Mouse (Mus musculus) cerebral cortex, adult 2 months (tissue): Measurements from ENCODE around the gene Gm9817.

Experiments used
- WGBS: fragments of 180-500 bp; shearing (Covaris S2); methylation state at CpG from one replicate; pipeline ENCODE4 v1.1.7; 2018; 5-methylcytosine and 5-hydroxymethylcytosine counted together

Gm9817 gene

DNA sequence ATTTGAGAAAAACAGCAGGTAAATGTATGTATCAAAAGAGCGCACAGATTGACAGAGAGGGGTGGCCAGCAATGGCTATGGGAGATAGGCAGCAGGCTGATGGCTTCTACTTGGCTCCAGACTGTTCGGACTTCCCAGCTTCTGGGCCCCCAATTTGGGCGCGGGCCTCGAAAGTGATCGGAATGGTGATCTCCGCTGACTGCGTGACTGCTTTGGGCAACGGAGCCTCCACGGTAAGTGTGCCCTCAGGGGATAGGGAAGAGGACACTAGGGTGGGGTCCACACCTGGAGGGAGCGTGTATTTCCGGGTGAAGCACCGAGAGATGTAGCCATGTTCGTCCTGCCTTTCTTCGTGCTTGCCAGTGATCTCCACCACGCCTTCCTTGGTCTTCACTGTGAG lies at the start of gene Gm9817:
Gene Gm9817 (plus strand): TSS at position 301 of the 400 bp plus-strand sequence.
- 68% methylated on average over 16 of the region's 16 CpGs for WGBS

GRCm38 (mm10) chr13:45029791-45030190 lies 48.7 kb upstream of the Gm9817 start:
- WGBS, result 72% methylated on average over 1 of the region's 1 CpGs

DNA sequence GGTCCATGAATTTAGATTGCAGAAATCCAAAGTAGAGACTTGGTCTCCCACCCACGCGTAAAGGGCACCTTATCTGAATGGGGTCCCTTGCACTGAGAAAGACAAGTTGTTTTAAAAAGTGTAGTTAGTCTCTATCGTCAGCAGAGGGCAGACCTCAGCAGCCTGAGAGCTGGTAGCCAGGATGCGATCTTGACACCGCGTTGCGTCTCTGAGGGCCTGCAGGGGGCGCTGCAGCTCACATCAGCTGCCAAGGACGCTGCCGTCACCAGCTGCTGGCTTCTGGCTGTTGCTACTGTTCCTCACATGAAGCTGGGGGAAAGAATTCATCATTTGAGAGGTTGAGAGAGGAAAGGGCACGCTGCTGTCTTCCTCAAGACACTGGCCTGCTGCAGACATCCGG lies 47.7 kb upstream of the Gm9817 start:
- 5% methylated on average over 12 of the region's 12 CpGs for WGBS

DNA sequence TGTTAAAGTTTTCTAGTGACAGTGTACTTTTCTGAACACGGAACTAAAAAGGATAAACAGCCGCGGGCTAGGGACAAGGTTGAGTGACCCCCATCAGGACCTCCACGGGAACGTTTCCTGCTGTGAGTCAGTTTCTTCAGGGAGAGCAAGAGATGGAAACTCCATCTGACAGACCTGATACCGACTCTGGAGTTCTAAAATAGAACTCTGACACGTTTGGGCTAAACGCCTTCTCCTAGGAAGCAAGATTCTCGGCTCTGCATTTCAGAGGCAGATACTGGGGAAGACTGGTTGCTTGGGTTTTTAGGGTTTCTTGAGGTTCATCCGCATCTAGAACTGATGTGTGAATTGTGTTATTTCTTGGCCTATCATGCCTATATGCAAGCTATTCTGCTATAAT lies 47.2 kb upstream of the Gm9817 start:
- WGBS, result 36% methylated on average over 10 of the region's 10 CpGs

DNA sequence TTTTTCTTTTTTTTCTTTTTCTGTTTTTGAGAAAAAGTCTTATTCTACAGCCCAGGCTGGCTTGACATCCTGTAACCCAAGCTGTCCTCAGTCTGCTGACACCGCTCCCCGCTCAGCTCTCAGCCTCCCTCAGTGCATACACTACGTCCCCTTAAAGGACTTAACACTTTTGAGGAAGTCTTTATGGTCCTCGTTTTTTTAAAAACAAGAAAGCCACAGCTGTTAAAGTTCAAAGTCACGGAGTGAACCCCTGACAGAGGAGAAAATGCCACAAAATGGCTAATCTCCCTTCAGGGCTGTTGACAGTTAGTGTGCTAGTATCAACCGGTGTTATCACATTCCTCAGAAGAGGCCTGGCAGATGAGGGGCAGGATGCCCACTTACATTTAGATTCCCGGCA lies 46.7 kb upstream of the Gm9817 start:
- WGBS, result 82% methylated on average over 7 of the region's 7 CpGs

- 94% methylated on average over 4 of the region's 4 CpGs for WGBS
Observed at GRCm38 (mm10) chr13:45032484-45032883, 46.0 kb upstream of the Gm9817 start.

GRCm38 (mm10) chr13:45033360-45033759 lies 45.1 kb upstream of the Gm9817 start:
- 89% methylated on average over 10 of the region's 10 CpGs for WGBS

GRCm38 (mm10) chr13:45034759-45035158 lies 43.7 kb upstream of the Gm9817 start:
- WGBS, result 83% methylated on average over 7 of the region's 7 CpGs

DNA sequence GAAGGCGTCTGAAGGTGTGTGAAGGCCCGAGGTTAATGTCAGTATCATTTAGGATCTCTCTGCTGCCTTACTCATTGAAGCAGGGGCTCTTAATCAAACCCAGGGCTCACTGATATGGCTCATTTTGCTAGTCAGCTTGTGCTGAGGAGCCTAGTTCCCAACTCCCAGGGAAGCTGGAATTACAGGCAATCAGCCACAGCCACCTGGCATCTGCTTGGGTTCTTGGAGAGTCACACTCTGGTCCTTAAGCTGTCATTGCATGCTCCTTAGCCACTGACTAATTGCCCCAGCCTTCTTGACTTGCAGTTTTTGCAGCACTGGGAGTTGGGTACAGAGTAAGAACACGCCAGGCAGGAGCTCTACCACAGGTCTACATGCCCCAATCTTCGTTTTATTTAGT lies 42.1 kb upstream of the Gm9817 start:
- WGBS, result 83% methylated on average over 4 of the region's 4 CpGs

GRCm38 (mm10) chr13:45040195-45040594 lies 38.3 kb upstream of the Gm9817 start:
- WGBS, result 84% methylated on average over 4 of the region's 4 CpGs

DNA sequence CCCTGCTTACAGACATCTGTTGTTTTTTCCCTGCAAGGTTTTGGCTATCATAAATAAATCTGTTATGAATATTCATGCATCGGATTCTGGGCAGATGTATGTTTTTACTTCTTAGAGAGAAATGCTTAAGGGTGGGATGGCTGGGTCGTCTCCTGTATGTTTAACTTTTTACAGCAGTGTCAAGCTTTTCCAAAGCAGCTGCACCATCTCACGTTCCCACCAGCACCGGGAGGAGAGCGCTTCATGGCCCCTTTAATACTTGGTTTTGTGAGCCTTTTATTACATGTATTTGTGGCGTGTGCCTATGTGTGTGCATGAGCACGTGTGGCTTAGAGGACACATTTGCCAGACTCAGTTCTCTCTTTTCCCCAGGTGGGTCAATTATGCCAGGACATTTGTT lies 37.8 kb upstream of the Gm9817 start:
- 68% methylated on average over 7 of the region's 7 CpGs for WGBS

GRCm38 (mm10) chr13:45043466-45043865 lies 35.0 kb upstream of the Gm9817 start:
- WGBS, result 88% methylated on average over 3 of the region's 3 CpGs

GRCm38 (mm10) chr13:45049261-45050020 lies 29.1 kb upstream of the Gm9817 start:
- WGBS, result 26% methylated on average over 7 of the region's 7 CpGs

- WGBS, result 58% methylated on average over 7 of the region's 7 CpGs
Observed at GRCm38 (mm10) chr13:45052805-45053204, 25.7 kb upstream of the Gm9817 start.

- 61% methylated on average over 3 of the region's 3 CpGs for WGBS
Observed at GRCm38 (mm10) chr13:45053843-45054242, 24.6 kb upstream of the Gm9817 start.

- 82% methylated on average over 17 of the region's 17 CpGs for WGBS
Observed at GRCm38 (mm10) chr13:45059206-45059605, 19.3 kb upstream of the Gm9817 start.

DNA sequence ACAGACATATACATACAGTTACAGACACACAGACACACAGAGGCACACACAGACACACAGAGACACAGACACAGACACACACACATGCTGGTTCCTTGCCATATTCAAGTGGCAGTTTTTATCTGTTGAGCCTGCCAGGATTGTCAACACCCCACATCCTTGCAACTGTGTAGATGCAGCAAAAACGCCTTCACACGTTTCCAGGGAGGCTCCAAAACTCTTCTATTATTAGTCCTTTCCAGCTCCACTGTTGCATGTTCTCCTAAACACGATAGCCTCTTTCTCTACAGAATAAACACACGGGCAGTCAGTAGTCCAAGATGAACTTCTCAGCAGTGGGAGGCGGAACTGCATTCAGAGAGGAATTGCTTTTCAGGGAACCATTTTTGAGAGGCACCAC lies 15.3 kb upstream of the Gm9817 start:
- WGBS, result 35% methylated on average over 5 of the region's 5 CpGs

- WGBS, result 89% methylated on average over 4 of the region's 4 CpGs
Observed at GRCm38 (mm10) chr13:45064951-45065350, 13.5 kb upstream of the Gm9817 start.

DNA sequence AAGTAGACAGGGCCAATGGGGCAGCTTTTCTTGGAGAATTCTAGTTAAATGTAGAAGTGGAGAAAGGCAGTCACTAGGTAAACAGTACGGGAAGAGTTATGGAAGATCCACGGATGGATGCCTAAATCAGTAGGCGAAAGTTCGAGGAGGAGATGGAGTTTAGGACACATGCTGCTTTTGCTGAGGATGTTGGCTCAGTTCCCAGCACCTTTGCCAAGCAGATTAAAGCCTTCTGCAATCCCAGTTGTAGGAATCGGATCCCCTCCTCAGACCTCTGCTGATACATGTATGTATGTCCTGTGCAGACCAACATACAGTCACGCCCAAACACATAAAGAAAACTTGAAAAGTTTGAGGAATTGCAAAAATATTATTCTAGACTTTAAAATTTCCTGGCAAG lies 8.1 kb upstream of the Gm9817 start:
- WGBS, result 76% methylated on average over 6 of the region's 6 CpGs

DNA sequence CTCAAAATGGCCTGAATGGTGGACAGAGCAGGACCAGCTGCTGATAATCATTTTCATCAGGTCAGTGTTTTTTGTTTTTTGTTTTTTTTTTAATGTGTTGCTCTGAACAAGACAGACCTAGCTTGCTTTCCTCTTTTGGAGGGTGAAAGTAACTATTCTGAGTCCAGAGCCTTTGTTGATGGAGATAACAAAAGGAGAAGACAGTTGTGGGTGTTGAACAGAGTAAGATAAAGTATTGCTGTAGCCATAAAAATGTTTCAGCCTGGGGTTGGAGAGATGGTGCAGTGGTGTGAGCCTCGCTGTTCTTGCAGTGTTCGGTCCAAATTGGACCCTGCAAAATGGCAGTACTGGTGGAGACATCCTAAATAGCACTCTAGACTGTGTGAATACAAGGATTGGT lies 2.8 kb upstream of the Gm9817 start:
- 97% methylated on average over 2 of the region's 2 CpGs for WGBS

GRCm38 (mm10) chr13:45080771-45081170 lies 2.3 kb downstream of the Gm9817 start:
- 54% methylated on average over 3 of the region's 3 CpGs for WGBS

DNA sequence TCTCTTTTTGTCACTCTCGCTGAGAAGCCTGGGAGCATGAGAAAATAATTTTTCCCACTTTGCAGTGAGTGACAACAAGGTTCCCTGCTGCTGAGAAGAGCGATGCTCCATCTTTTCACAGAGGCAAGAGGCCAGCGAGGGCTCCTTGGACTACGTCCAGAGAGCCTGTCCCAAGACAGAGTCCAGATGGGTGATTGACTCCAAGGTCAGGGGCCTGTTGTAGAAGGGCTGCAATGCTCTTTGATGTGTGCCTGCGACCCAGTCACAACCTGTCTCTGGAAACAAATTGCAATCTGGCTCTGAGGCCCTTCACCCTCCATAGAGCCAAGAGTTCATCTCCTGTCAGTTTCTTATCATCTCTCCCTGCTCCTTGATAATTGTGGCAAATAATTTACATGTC lies 5.2 kb downstream of the Gm9817 start:
- WGBS, result 74% methylated on average over 5 of the region's 5 CpGs

DNA sequence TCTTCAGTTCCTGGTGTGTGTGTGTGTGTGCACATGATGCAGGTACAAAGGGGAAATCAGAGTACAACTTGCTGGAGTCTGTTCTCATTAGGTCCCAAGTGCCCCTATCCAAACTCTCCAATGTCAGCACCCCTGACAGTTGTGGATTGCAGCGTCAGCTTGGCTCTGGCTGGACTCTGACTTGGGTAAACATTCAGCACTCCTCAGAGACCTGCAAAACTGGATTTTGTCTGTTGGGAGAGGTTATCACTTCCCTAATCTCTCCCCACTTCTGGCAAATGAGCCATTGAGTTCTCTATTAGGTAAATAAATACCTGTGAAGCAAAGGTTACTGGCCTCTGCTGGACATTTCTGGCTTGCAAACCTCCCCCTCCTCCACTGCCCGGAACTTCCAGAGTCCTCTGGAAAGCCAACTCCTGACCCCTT lies 10.3 kb downstream of the Gm9817 start:
- WGBS, result 73% methylated on average over 2 of the region's 2 CpGs

DNA sequence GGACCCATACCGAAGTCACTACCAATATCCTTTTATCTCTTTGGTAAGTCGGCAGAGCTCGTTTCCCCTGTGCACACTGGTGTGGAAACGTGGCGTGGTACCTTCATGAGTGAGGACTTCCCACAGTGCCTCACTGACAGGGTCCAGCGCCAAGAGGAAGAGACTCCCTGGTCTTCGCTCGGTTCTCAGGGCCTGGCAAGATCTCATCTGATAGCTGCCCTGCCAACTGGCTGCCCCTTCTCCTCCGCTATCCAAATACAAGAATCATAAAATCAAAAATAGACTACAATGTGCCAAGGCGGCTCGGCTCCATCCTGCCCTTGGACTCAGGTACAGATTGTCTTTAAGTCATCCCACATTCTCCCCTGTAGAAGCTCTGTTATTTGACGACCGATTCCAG lies 11.4 kb downstream of the Gm9817 start:
- 89% methylated on average over 13 of the region's 13 CpGs for WGBS
